ENCODE assay signal across 8 mouse cellular contexts in the genomic region with DNA sequence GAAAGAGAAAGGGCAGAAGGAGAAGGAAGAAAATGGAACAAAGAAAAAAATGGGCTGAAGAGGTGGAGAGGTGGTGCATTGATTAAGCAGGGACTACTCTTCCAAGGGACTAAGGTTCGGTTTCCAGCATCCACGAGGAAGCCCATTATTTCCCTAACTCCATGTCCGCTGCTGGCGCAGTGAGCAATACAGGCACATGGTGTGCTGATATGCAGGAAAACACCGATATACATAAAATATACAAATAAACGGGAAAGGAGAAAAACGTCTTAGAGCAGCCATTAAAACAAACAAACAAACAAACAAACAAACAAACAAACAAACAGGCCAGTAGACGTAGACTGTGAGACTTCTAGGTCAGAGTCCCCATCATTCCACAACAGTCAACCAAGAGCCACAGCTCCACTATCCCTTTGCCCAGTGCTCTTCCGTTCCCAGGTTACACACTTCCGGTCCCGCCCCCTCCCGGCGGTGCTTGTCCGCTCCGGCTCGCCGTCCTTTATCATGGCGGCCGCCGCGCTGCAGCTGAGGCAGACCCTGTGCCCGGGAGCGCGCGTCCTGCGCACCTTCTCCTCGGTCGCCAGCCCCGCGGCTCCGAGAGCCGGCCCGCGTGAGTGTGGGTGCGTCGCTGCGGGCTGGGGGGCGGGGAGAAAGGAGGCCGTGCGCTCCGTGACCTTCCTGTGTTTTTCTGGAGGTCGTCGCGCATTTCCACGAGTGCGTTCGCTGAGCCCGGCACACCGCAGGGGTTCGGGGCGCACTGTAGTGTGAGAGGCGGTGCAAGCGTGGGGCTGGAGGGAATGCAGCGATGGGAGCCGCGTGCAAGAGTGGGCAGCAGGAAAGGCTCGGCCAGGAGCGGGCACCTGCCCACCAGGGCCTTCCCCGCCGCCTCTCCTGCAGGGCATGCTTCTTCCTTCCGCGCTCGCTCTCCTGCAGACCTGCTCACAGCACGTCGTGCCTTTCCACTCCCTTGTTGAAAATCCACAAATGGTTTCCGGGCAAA. TPM values are rescaled to one million over a fixed set of nuclear protein-coding genes. Genes with fewer than 3 reads are reported as not detected.
A peak's percentile ranks its signal among the peaks of the same experiment; 100 is the strongest.
DNase-seq lines count a peak whose midpoint lies in the region; ATAC-seq and TF ChIP-seq lines count a peak whose summit lies in the region.

A gene (plus strand): TSS at position 474 of the 1,000 bp plus-strand sequence.

- DNase-seq in gastrocnemius, adult 8-10 months (ENCODE audit: low spot score in 2 of 2), result peak; percentile 75 to 79
- DNase-seq in hindlimb bud, embryonic 11.5 days (ENCODE audit: extremely low spot score, low read depth, low spot score), result peak; percentile 69
- DNase-seq in left cerebral cortex, adult 2 months (ENCODE audit: extremely low spot score in 1 of 2, low spot score in 2 of 2), result peak; percentile 90 to 91
- DNase-seq in retina, postnatal 7 days (ENCODE audit: low read depth, low spot score), result peak; percentile 83
- peak; percentile 81 to 87 for DNase-seq in urinary bladder, adult 18-20 months (ENCODE audit: low spot score in 2 of 2)

- H3K27ac ChIP-seq in left cerebral cortex, adult 2 months, result peak within 1 kb of the TSS; percentile 94
- no peak within 1 kb of the TSS for H3K27ac ChIP-seq in macrophage

- H3K36me3 ChIP-seq in macrophage (ENCODE audit: inconsistent target), result peaks cover 9% of the 10 kb centered on the region; the same call in 1 of the 2 replicates

- WGBS in macrophage (ENCODE audit: missing documents), result 5% methylated on average over 66 of the region's 66 CpGs

- TF ChIP-seq CTCF in left cerebral cortex, adult 2 months (IDR thresholded peaks at IDR 0.05), result no peak; the same call in none of the 2 replicates

- ATAC-seq in activated CD4-positive, CD25-positive, alpha-beta regulatory T cell, adult 4 months, result peak; percentile 96
- ATAC-seq in common myeloid progenitor, adult 5-6 weeks (replicated peaks; ENCODE audit: low read depth, poor library complexity, severe bottlenecking), result peak; percentile 100

- intact Hi-C loops in left cerebral cortex, adult 2 months (cut with DNase I), result loop anchor here (2.0 to 5.0 kb wide), 2 partner anchors 48 to 395 kb away; a partner anchor contains a TSS

- peak within 1 kb of the TSS; percentile 89 for H3K4me3 ChIP-seq in left cerebral cortex, adult 2 months
- H3K4me3 ChIP-seq in macrophage (ENCODE audit: inconsistent target), result peak within 1 kb of the TSS; percentile 47

- H3K79me2 ChIP-seq in macrophage (ENCODE audit: inconsistent target), result peaks cover 29% of the 10 kb centered on the region

RNA-seq across cellular contexts. Expression of the gene that starts here (rescaled TPM):
- polyA plus RNA-seq in activated CD4-positive, CD25-positive, alpha-beta regulatory T cell, adult 4 months (2017; shearing (Covaris generic)), result 10 to 100 TPM; 92.3 to 93.8 TPM
- 66.5 and 103 TPM in 2 replicates for total RNA-seq in common myeloid progenitor, adult 5-6 weeks (2017)
- 10 to 100 TPM; 27.0 to 41.8 (median 39.7) TPM for total RNA-seq in gastrocnemius, adult 8-10 months (2022)
- total RNA-seq in left cerebral cortex, adult 2 months (2021), result 10 to 100 TPM; 43.7 to 47.9 TPM
- 10 to 100 TPM in 14 of 26 experiments, 1 to 10 TPM in 11, under 1 TPM in 1; 0.62 to 31.6 (median 10.9) TPM for total RNA-seq in macrophage (2018; cell fraction: chromatin; rRNA removed)
- 10 to 100 TPM in 25 of 26 experiments, 1 to 10 TPM in 1; 7.6 to 29.2 (median 19.0) TPM for total RNA-seq in macrophage (2018; cell fraction: cytosol; rRNA removed)
- 10 to 100 TPM in 10 of 26 experiments, 1 to 10 TPM in 16; 2.5 to 29.9 (median 8.8) TPM for total RNA-seq in macrophage (2018; cell fraction: nucleus; rRNA removed)
- polyA plus RNA-seq in macrophage (2018), result 12.5 to 19.3 TPM (median 19.2 TPM) in 3 replicates
